Mouse (Mus musculus) MEL (cell line): ENCODE results near the gene Rhobtb1. TPM values are rescaled to one million over a fixed set of nuclear protein-coding genes. Genes with fewer than 3 reads are reported as not detected.

Experiments
- DNase-seq: peaks from one replicate; pipeline ENCODE4 v3.0.0; 2011; ENCODE audit warnings: low read depth, low spot score
- H3K27ac ChIP-seq: 2 replicates; pipeline ENCODE4 v1.5.1; 2012; ENCODE audit warnings: low read depth, mild to moderate bottlenecking, control low read depth, low read length, moderate library complexity; ENCODE audit not compliant: control insufficient read depth
- H3K27me3 ChIP-seq, 2 experiments: fragments of 150-350 bp in 1 of 2; sonication (generic) in 1 of 2; 2 replicates each; pipeline ENCODE4 v1.6.1; 2012; ENCODE audit warnings: low read length in 2 of 2, mild to moderate bottlenecking in 2 of 2, improper control_type of control experiment in 1 of 2, moderate library complexity in 1 of 2; ENCODE audit not compliant: insufficient read depth in 2 of 2, control insufficient read depth in 1 of 2
- H3K36me3 ChIP-seq, 2 experiments: 2 replicates each; pipeline ENCODE4 v1.6.1; 2012 to 2014; ENCODE audit warnings: low read length in 2 of 2, improper control_type of control experiment in 1 of 2, inconsistent platforms in 1 of 2, mild to moderate bottlenecking in 1 of 2; ENCODE audit not compliant: insufficient read depth in 2 of 2, control insufficient read depth in 1 of 2
- H3K4me1 ChIP-seq, 2 experiments: fragments of 150-350 bp in 1 of 2; sonication (generic) in 1 of 2; 2 replicates each; pipeline ENCODE4 v1.6.1; 2012; ENCODE audit warnings: low read length in 2 of 2, improper control_type of control experiment in 1 of 2, mild to moderate bottlenecking in 1 of 2; ENCODE audit not compliant: insufficient read depth in 2 of 2, control insufficient read depth in 1 of 2
- H3K4me3 ChIP-seq, 2 experiments: fragments of 150-350 bp in 1 of 2; sonication (generic) in 1 of 2; 2 replicates each; pipeline ENCODE4 v1.5.1; 2012; ENCODE audit warnings: low read depth in 2 of 2, low read length in 2 of 2, mild to moderate bottlenecking in 2 of 2, moderate library complexity in 2 of 2, control low read depth in 1 of 2, improper control_type of control experiment in 1 of 2; ENCODE audit not compliant: control insufficient read depth in 1 of 2, insufficient read depth in 1 of 2
- H3K79me2 ChIP-seq: 2 replicates; pipeline ENCODE4 v1.6.1; 2012; ENCODE audit warnings: mild to moderate bottlenecking, low read length, moderate library complexity; ENCODE audit not compliant: control insufficient read depth, poor library complexity, insufficient read depth
- H3K9ac ChIP-seq: 2 replicates; pipeline ENCODE4 v1.6.1; 2012; ENCODE audit warnings: low read depth, mild to moderate bottlenecking, control low read depth, low read length, moderate library complexity; ENCODE audit not compliant: control insufficient read depth, poor library complexity, severe bottlenecking
- H3K9me3 ChIP-seq: fragments of 150-350 bp; sonication (generic); replicated peaks from 2 replicates; pipeline ENCODE4 v1.6.1; 2012; ENCODE audit warnings: mild to moderate bottlenecking, low read length, improper control_type of control experiment, moderate library complexity; ENCODE audit not compliant: insufficient read depth
- CHD2 ChIP-seq: IDR thresholded peaks from 2 replicates; pipeline ENCODE4 v1.6.1; 2011; ENCODE audit warnings: low read length, improper control_type of control experiment
- ELF1 ChIP-seq: IDR thresholded peaks from 2 replicates; pipeline ENCODE4 v1.6.1; 2014; ENCODE audit warnings: low read depth, mild to moderate bottlenecking, inconsistent platforms, low read length, improper control_type of control experiment, moderate library complexity
- EP300 ChIP-seq, 2 experiments: IDR thresholded peaks; 2 replicates each; pipeline ENCODE4 v1.6.1; 2011; ENCODE audit warnings: improper control_type of control experiment in 2 of 2, low read length in 2 of 2, low read depth in 1 of 2, mild to moderate bottlenecking in 1 of 2
- ETS1 ChIP-seq: IDR thresholded peaks from 2 replicates; pipeline ENCODE4 v1.6.1; 2012; ENCODE audit warnings: low read depth, mild to moderate bottlenecking, inconsistent platforms, low read length, improper control_type of control experiment, moderate library complexity
- GATA1 ChIP-seq: IDR thresholded peaks from 2 replicates; pipeline ENCODE4 v1.6.1; 2011; ENCODE audit warnings: low read depth, low read length, improper control_type of control experiment
- JUND ChIP-seq: IDR thresholded peaks from 2 replicates; pipeline ENCODE4 v1.6.1; 2011; ENCODE audit warnings: low read depth, mild to moderate bottlenecking, improper control_type of control experiment, low read length
- KAT2A ChIP-seq: conservative IDR thresholded peaks from 2 replicates; pipeline ENCODE4 v1.6.1; 2012; ENCODE audit warnings: low read depth, low read length, improper control_type of control experiment, inconsistent platforms
- MAZ ChIP-seq: IDR thresholded peaks from 2 replicates; pipeline ENCODE4 v1.6.1; 2012; ENCODE audit warnings: low read depth, mild to moderate bottlenecking, inconsistent platforms, low read length, improper control_type of control experiment
- MYC ChIP-seq: IDR thresholded peaks from 2 replicates; pipeline ENCODE4 v1.6.1; 2011; ENCODE audit warnings: low read depth, mild to moderate bottlenecking, low read length, improper control_type of control experiment, moderate library complexity
- NELFE ChIP-seq: IDR thresholded peaks from 2 replicates; pipeline ENCODE4 v1.6.1; 2011; ENCODE audit warnings: low read depth, low read length, improper control_type of control experiment
- POLR2AphosphoS2 ChIP-seq: IDR thresholded peaks from 2 replicates; pipeline ENCODE4 v1.6.1; 2011; ENCODE audit warnings: low read length, improper control_type of control experiment
- SIN3A ChIP-seq: IDR thresholded peaks from 2 replicates; pipeline ENCODE4 v1.6.1; 2012; ENCODE audit warnings: low read length, improper control_type of control experiment, inconsistent platforms
- SMC3 ChIP-seq: IDR thresholded peaks from 2 replicates; pipeline ENCODE4 v1.6.1; 2011; ENCODE audit warnings: low read depth, low read length, improper control_type of control experiment
- TBP ChIP-seq: IDR thresholded peaks from 2 replicates; pipeline ENCODE4 v1.8.0; 2011; ENCODE audit warnings: low read depth, low read length, improper control_type of control experiment
- TCF12 ChIP-seq: IDR thresholded peaks from 2 replicates; pipeline ENCODE4 v1.6.1; 2014; ENCODE audit warnings: low read depth, mild to moderate bottlenecking, inconsistent platforms, low read length, improper control_type of control experiment, moderate library complexity
- USF1 ChIP-seq: IDR thresholded peaks from 2 replicates; pipeline ENCODE4 v1.6.1; 2014; ENCODE audit warnings: low read depth, mild to moderate bottlenecking, inconsistent platforms, low read length, improper control_type of control experiment, moderate library complexity
- ZMIZ1 ChIP-seq: IDR thresholded peaks from 2 replicates; pipeline ENCODE4 v1.6.1; 2012; ENCODE audit warnings: low read depth, mild to moderate bottlenecking, inconsistent platforms, low read length, improper control_type of control experiment, moderate library complexity
- polyA plus RNA-seq, 2 experiments: library from polyadenylated mRNA; stranded (reverse) in 1 of 2; unstranded in 1 of 2; fragments of >175 nt in 1 of 2; fragments of >200 nt in 1 of 2; gene quantifications; 2 replicates each; pipeline versions ENCODE4 v1.2.1 to v1.2.4; 2012; ENCODE audit warnings: low replicate concordance in 2 of 2, low read depth in 1 of 2; ENCODE audit not compliant: insufficient read length in 2 of 2, insufficient read depth in 1 of 2, missing spikeins in 1 of 2
- total RNA-seq: library from RNA; depleted of rRNA; stranded (reverse); fragments of 300-350 nt; gene quantifications from 2 replicates; pipeline ENCODE4 v1.2.3, GENCODE M21; 2012

Gene Rhobtb1
- total and polyA plus RNA-seq, 3 experiments: not detected

- Histone ChIP-seq H3K27ac (no peak overlapping the region), H3K27me3 (no peaks in the 10 kb centered on the region), H3K79me2 (no peaks in the 10 kb centered on the region), H3K9me3 (no peaks in the 10 kb centered on the region), H3K36me3 (no peaks in the 10 kb centered on the region), H3K4me3 (no peak overlapping the region), H3K4me1 (no peaks in the 10 kb centered on the region), H3K9ac (no peak overlapping the region)
- no peak for DNase-seq
- no peak for TF ChIP-seq TCF12
- no peak for TF ChIP-seq ELF1
- TF ChIP-seq JUND: no peak
- no peak for TF ChIP-seq KAT2A
- TF ChIP-seq SIN3A: no peak
- no peak for TF ChIP-seq CHD2
- TF ChIP-seq ZMIZ1: no peak
- TF ChIP-seq EP300 (IDR thresholded peaks at IDR 0.05; ENCODE audit: low read depth in 1 of 2, low read length in 2 of 2): no peak
- no peak for TF ChIP-seq MYC
- no peak for TF ChIP-seq POLR2AphosphoS2
- no peak for TF ChIP-seq ETS1
- TF ChIP-seq SMC3: no peak
- TF ChIP-seq NELFE: no peak
- TF ChIP-seq GATA1: no peak
- TF ChIP-seq TBP: no peak
These were observed 36.7 kb downstream of the Rhobtb1 start for GRCm38 (mm10) chr10:69187773-69188443.

DNA sequence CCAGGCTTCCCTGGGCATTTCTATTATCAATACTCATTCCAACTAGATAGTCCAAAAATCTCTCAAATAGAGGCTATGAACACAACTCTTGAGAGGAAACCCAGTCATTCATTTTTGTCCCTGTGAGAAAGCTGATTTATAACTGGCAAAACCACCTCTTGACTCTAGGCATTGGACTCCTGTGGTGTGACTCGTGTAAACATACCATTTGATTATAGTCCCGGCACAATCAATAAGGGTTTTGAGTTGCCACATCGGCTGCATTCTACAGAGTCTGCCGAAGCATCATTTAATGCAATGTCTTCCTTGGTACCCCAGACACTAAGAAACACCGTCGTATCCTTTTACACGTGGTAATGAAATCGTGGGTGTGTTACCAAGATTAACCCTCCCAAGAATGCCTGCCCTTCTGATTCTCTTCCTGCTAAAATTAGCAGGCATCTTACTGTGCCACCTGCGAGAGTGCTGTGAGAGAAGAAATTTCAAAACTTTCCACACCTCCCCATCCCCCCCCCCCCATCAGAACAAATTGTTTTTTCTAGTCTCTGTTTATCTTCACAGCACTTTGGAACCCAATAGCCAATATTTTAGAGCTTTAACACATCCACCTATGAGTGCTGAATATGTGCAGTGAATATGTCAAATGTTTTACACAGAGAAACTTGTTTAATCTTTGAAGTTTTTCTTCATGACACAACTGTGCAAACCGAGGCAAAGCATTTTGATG is 39.4 kb downstream of the Rhobtb1 start:
- no peak for DNase-seq
- Histone ChIP-seq H3K79me2 (no peaks in the 10 kb centered on the region), H3K4me3 (no peak overlapping the region), H3K27me3 (no peaks in the 10 kb centered on the region), H3K4me1 (no peaks in the 10 kb centered on the region), H3K9ac (no peak overlapping the region), H3K36me3 (no peaks in the 10 kb centered on the region), H3K9me3 (no peaks in the 10 kb centered on the region), H3K27ac (no peak overlapping the region)
- TF ChIP-seq USF1 (no peak), EP300 (IDR thresholded peaks at IDR 0.05; ENCODE audit: low read depth in 1 of 2, low read length in 2 of 2) (no peak), ELF1 (no peak), MAZ (no peak), MYC (no peak)
